Mouse (Mus musculus): Measurements from ENCODE around the gene Tns2. TPM values are rescaled to one million over a fixed set of nuclear protein-coding genes. Genes with fewer than 3 reads are reported as not detected.
A peak's percentile ranks its signal among the peaks of the same experiment; 100 is the strongest.

Tns2 gene
- polyA plus RNA-seq, 1 experiment from 2014 or later = 10.5 TPM

- ATAC-seq (ENCODE audit: low read depth) = no peak
- peaks cover 63% of the 10 kb centered on the region for H3K27me3 ChIP-seq
These were observed 5.8 kb downstream of the Tns2 start for GRCm38 (mm10) chr15:102105764-102106730.

GRCm38 (mm10) chr15:102106754-102107456 lies 6.7 kb downstream of the Tns2 start:
- no peaks in the 10 kb centered on the region for H3K9me3 ChIP-seq
- peaks cover 54% of the 10 kb centered on the region for H3K27me3 ChIP-seq
- H3K4me2 ChIP-seq = peak overlapping the region; percentile 55
- no peak for ATAC-seq (ENCODE audit: low read depth)
- peak overlapping the region; percentile 27 for H3K4me3 ChIP-seq
- peaks cover 61% of the 10 kb centered on the region for H3K4me1 ChIP-seq (replicated peaks)
- 7% methylated on average over 38 of the region's 38 CpGs for WGBS
- H3K9ac ChIP-seq = 0 out of 2 replicates have a peak overlapping the region, but pooled peaks have one; percentile 3
- no peak overlapping the region for H3K27ac ChIP-seq (replicated peaks)
- peaks cover 4% of the 10 kb centered on the region; the same call in 1 of the 2 replicates for H3K36me3 ChIP-seq

More at GRCm38 (mm10) chr15:102105764-102106730, 5.8 kb downstream of the Tns2 start:
- Histone ChIP-seq H3K4me3 (peak overlapping the region; percentile 27), H3K9me3 (no peaks in the 10 kb centered on the region), H3K4me1 (replicated peaks) (peaks cover 70% of the 10 kb centered on the region), H3K36me3 (peaks cover 4% of the 10 kb centered on the region; the same call in 1 of the 2 replicates), H3K9ac (no peak overlapping the region), H3K4me2 (peak overlapping the region; percentile 55), H3K27ac (replicated peaks) (no peak overlapping the region)
- WGBS = 26% methylated on average over 18 of the region's 18 CpGs

- Histone ChIP-seq H3K4me1 (replicated peaks) (peaks cover 51% of the 10 kb centered on the region), H3K36me3 (peaks cover 4% of the 10 kb centered on the region; the same call in 1 of the 2 replicates), H3K27ac (replicated peaks) (no peak overlapping the region), H3K4me3 (peak overlapping the region; percentile 27; the same call in 1 of the 2 replicates), H3K4me2 (peak overlapping the region; percentile 55), H3K9ac (no peak overlapping the region), H3K9me3 (no peaks in the 10 kb centered on the region), H3K27me3 (peaks cover 44% of the 10 kb centered on the region)
- 32% methylated on average over 13 of the region's 13 CpGs for WGBS
- ATAC-seq (ENCODE audit: low read depth) = no peak
These were observed 7.7 kb downstream of the Tns2 start for GRCm38 (mm10) chr15:102107689-102108573.

- H3K4me1 ChIP-seq (replicated peaks) = peaks cover 46% of the 10 kb centered on the region
- peaks cover 4% of the 10 kb centered on the region; the same call in 1 of the 2 replicates for H3K36me3 ChIP-seq
- H3K27me3 ChIP-seq = peaks cover 38% of the 10 kb centered on the region
- H3K27ac ChIP-seq (replicated peaks) = no peak overlapping the region
- H3K4me2 ChIP-seq = no peak overlapping the region
- ATAC-seq (ENCODE audit: low read depth) = no peak
- H3K9ac ChIP-seq = no peak overlapping the region
- H3K4me3 ChIP-seq = no peak overlapping the region
- 50% methylated on average over 18 of the region's 18 CpGs for WGBS
- no peaks in the 10 kb centered on the region for H3K9me3 ChIP-seq
These were observed 8.7 kb downstream of the Tns2 start for GRCm38 (mm10) chr15:102108651-102109525.

- ATAC-seq (ENCODE audit: low read depth) = no peak
- 96% methylated on average over 7 of the region's 7 CpGs for WGBS
- peaks cover 6% of the 10 kb centered on the region for H3K36me3 ChIP-seq
- H3K9me3 ChIP-seq = no peaks in the 10 kb centered on the region
- no peak overlapping the region for H3K9ac ChIP-seq
- no peak overlapping the region for H3K4me2 ChIP-seq
- no peak overlapping the region for H3K27ac ChIP-seq (replicated peaks)
- H3K4me3 ChIP-seq = no peak overlapping the region
- peaks cover 26% of the 10 kb centered on the region for H3K27me3 ChIP-seq
- peaks cover 40% of the 10 kb centered on the region for H3K4me1 ChIP-seq (replicated peaks)
These were observed 10.1 kb downstream of the Tns2 start for GRCm38 (mm10) chr15:102110271-102110670.

- Histone ChIP-seq H3K9ac (no peak overlapping the region), H3K27ac (replicated peaks) (no peak overlapping the region), H3K4me1 (replicated peaks) (peaks cover 37% of the 10 kb centered on the region), H3K36me3 (peaks cover 12% of the 10 kb centered on the region), H3K9me3 (no peaks in the 10 kb centered on the region), H3K4me2 (no peak overlapping the region), H3K27me3 (peaks cover 20% of the 10 kb centered on the region), H3K4me3 (no peak overlapping the region)
- ATAC-seq (ENCODE audit: low read depth) = no peak
- WGBS = 80% methylated on average over 29 of the region's 29 CpGs
These were observed 10.7 kb downstream of the Tns2 start for GRCm38 (mm10) chr15:102110701-102111494.

GRCm38 (mm10) chr15:102111495-102111829 lies 11.2 kb downstream of the Tns2 start:
- Histone ChIP-seq H3K9ac (no peak overlapping the region), H3K36me3 (peaks cover 18% of the 10 kb centered on the region), H3K4me1 (replicated peaks) (peaks cover 37% of the 10 kb centered on the region), H3K9me3 (no peaks in the 10 kb centered on the region), H3K27ac (replicated peaks) (no peak overlapping the region), H3K4me2 (no peak overlapping the region), H3K4me3 (no peak overlapping the region), H3K27me3 (peaks cover 14% of the 10 kb centered on the region)
- ATAC-seq (ENCODE audit: low read depth) = no peak
- WGBS = 80% methylated on average over 11 of the region's 11 CpGs

- H3K36me3 ChIP-seq = peaks cover 25% of the 10 kb centered on the region
- H3K4me3 ChIP-seq = no peak overlapping the region
- H3K27ac ChIP-seq (replicated peaks) = no peak overlapping the region
- whole genome bisulfite sequencing = 87% methylated on average over 6 of the region's 6 CpGs
- peaks cover 7% of the 10 kb centered on the region for H3K27me3 ChIP-seq
- H3K4me2 ChIP-seq = no peak overlapping the region
- H3K9ac ChIP-seq = no peak overlapping the region
- ATAC-seq (ENCODE audit: low read depth) = no peak
- H3K4me1 ChIP-seq (replicated peaks) = peaks cover 36% of the 10 kb centered on the region
- H3K9me3 ChIP-seq = no peaks in the 10 kb centered on the region
These were observed 12.0 kb downstream of the Tns2 start for GRCm38 (mm10) chr15:102112181-102112580.

GRCm38 (mm10) chr15:102112827-102113226 lies 12.6 kb downstream of the Tns2 start:
- H3K27me3 ChIP-seq = peaks cover under 1% of the 10 kb centered on the region
- H3K36me3 ChIP-seq = peaks cover 31% of the 10 kb centered on the region
- H3K4me1 ChIP-seq (replicated peaks) = peaks cover 37% of the 10 kb centered on the region
- ATAC-seq (ENCODE audit: low read depth) = no peak
- no peak overlapping the region for H3K4me2 ChIP-seq
- WGBS = 83% methylated on average over 8 of the region's 8 CpGs
- H3K4me3 ChIP-seq = no peak overlapping the region
- H3K27ac ChIP-seq (replicated peaks) = no peak overlapping the region
- H3K9ac ChIP-seq = no peak overlapping the region
- H3K9me3 ChIP-seq = no peaks in the 10 kb centered on the region

- Histone ChIP-seq H3K4me3 (no peak overlapping the region), H3K4me1 (replicated peaks) (peaks cover 44% of the 10 kb centered on the region), H3K36me3 (peaks cover 36% of the 10 kb centered on the region), H3K27ac (replicated peaks) (no peak overlapping the region), H3K4me2 (no peak overlapping the region), H3K27me3 (no peaks in the 10 kb centered on the region), H3K9me3 (no peaks in the 10 kb centered on the region), H3K9ac (no peak overlapping the region)
- WGBS = 87% methylated on average over 4 of the region's 4 CpGs
- no peak for ATAC-seq (ENCODE audit: low read depth)
These were observed 13.5 kb downstream of the Tns2 start for GRCm38 (mm10) chr15:102113674-102114073.

All from neural tube, embryonic 13.5 days (tissue).